Mouse (Mus musculus) cerebellum, postnatal 10 days (tissue): ENCODE results near the gene Gm42906.

Source experiments
- DNase-seq, 2 experiments: peaks; one replicate each; pipeline ENCODE4 v3.0.0; 2021; ENCODE audit warnings: mixed read lengths in 2 of 2

Gene Gm42906

GRCm38 (mm10) chr5:151296244-151296643 lies 131.7 kb downstream of the Gm42906 start:
- DNase-seq: no peak

GRCm38 (mm10) chr5:151293591-151293990 lies 134.4 kb downstream of the Gm42906 start:
- no peak for DNase-seq

- peak; percentile 28 to 43 for DNase-seq
Observed at GRCm38 (mm10) chr5:151292310-151292709, 135.7 kb downstream of the Gm42906 start.

- DNase-seq: no peak
Observed at GRCm38 (mm10) chr5:151286331-151286730, 141.6 kb downstream of the Gm42906 start.

GRCm38 (mm10) chr5:151279531-151279930 lies 148.4 kb downstream of the Gm42906 start:
- DNase-seq: no peak

GRCm38 (mm10) chr5:151277927-151278326 lies 150.0 kb downstream of the Gm42906 start:
- DNase-seq: no peak

- DNase-seq: no peak
Observed at GRCm38 (mm10) chr5:151275986-151276385, 152.0 kb downstream of the Gm42906 start.

GRCm38 (mm10) chr5:151274265-151274664 lies 153.7 kb downstream of the Gm42906 start:
- DNase-seq: no peak

GRCm38 (mm10) chr5:151270815-151271214 lies 157.1 kb downstream of the Gm42906 start:
- no peak for DNase-seq

- DNase-seq: no peak
Observed at GRCm38 (mm10) chr5:151266896-151267634, 160.9 kb downstream of the Gm42906 start.

- no peak for DNase-seq
Observed at GRCm38 (mm10) chr5:151261558-151261957, 166.4 kb downstream of the Gm42906 start.

GRCm38 (mm10) chr5:151252213-151252612 lies 175.8 kb downstream of the Gm42906 start:
- DNase-seq: peak in 1 of 2 experiments; percentile 16

- DNase-seq: no peak
Observed at GRCm38 (mm10) chr5:151251656-151252055, 176.3 kb downstream of the Gm42906 start.

GRCm38 (mm10) chr5:151248671-151249620 lies 179.0 kb downstream of the Gm42906 start:
- no peak for DNase-seq

GRCm38 (mm10) chr5:151248084-151248483 lies 179.9 kb downstream of the Gm42906 start:
- DNase-seq: no peak

GRCm38 (mm10) chr5:151247115-151247875 lies 180.7 kb downstream of the Gm42906 start:
- DNase-seq: no peak

GRCm38 (mm10) chr5:151246287-151246686 lies 181.7 kb downstream of the Gm42906 start:
- no peak for DNase-seq

GRCm38 (mm10) chr5:151245571-151245970 lies 182.4 kb downstream of the Gm42906 start:
- no peak for DNase-seq

- DNase-seq: peak in 1 of 2 experiments; percentile 19
Observed at GRCm38 (mm10) chr5:151238730-151239129, 189.2 kb downstream of the Gm42906 start.

- DNase-seq: no peak
Observed at GRCm38 (mm10) chr5:151236411-151236810, 191.6 kb downstream of the Gm42906 start.

- DNase-seq: peak; percentile 53 to 56
Observed at GRCm38 (mm10) chr5:151233400-151234031, 194.4 kb downstream of the Gm42906 start, which contains the start of gene Stard13. Gene Stard13, minus strand, starts transcription at chr5:151233836.
